Mouse (Mus musculus) c-Kit-positive CD71-negative TER-119-negative erythroid progenitor cells, embryonic 14.5 days (primary cell): ENCODE results near the gene Grik4.

ENCODE experiments used
- DNase-seq: peaks from one replicate; pipeline ENCODE4 v3.0.0-alpha.2; 2013; ENCODE audit warnings: low read depth

The Grik4 gene

GRCm38 (mm10) chr9:42672982-42673381 lies 271.3 kb downstream of the Grik4 start:
- no peak for DNase-seq

GRCm38 (mm10) chr9:42670619-42671018 lies 273.7 kb downstream of the Grik4 start:
- no peak for DNase-seq

- DNase-seq = no peak
Observed at GRCm38 (mm10) chr9:42661481-42661880, 282.8 kb downstream of the Grik4 start.

GRCm38 (mm10) chr9:42652756-42653155 lies 291.5 kb downstream of the Grik4 start:
- DNase-seq = peak; percentile 20

GRCm38 (mm10) chr9:42652309-42652708 lies 292.0 kb downstream of the Grik4 start:
- no peak for DNase-seq

- DNase-seq = no peak
Observed at GRCm38 (mm10) chr9:42649872-42650271, 294.4 kb downstream of the Grik4 start.

GRCm38 (mm10) chr9:42648051-42648450 lies 296.2 kb downstream of the Grik4 start:
- DNase-seq = no peak

GRCm38 (mm10) chr9:42647596-42647995 lies 296.7 kb downstream of the Grik4 start:
- no peak for DNase-seq

GRCm38 (mm10) chr9:42646821-42647220 lies 297.5 kb downstream of the Grik4 start:
- DNase-seq = no peak

GRCm38 (mm10) chr9:42645161-42645560 lies 299.1 kb downstream of the Grik4 start:
- DNase-seq = no peak

- no peak for DNase-seq
Observed at GRCm38 (mm10) chr9:42642821-42643220, 301.5 kb downstream of the Grik4 start.

GRCm38 (mm10) chr9:42641550-42642117 lies 302.7 kb downstream of the Grik4 start:
- no peak for DNase-seq

- no peak for DNase-seq
Observed at GRCm38 (mm10) chr9:42636446-42636845, 307.8 kb downstream of the Grik4 start.

- DNase-seq = no peak
Observed at GRCm38 (mm10) chr9:42631479-42631878, 312.8 kb downstream of the Grik4 start.

- no peak for DNase-seq
Observed at GRCm38 (mm10) chr9:42627634-42628033, 316.7 kb downstream of the Grik4 start.

GRCm38 (mm10) chr9:42627146-42627545 lies 317.1 kb downstream of the Grik4 start:
- no peak for DNase-seq

GRCm38 (mm10) chr9:42626226-42626775 lies 318.0 kb downstream of the Grik4 start:
- DNase-seq = no peak

GRCm38 (mm10) chr9:42614409-42614808 lies 329.9 kb downstream of the Grik4 start:
- no peak for DNase-seq

GRCm38 (mm10) chr9:42613827-42614226 lies 330.5 kb downstream of the Grik4 start:
- DNase-seq = no peak

GRCm38 (mm10) chr9:42612482-42612991 lies 331.8 kb downstream of the Grik4 start:
- DNase-seq = no peak

- no peak for DNase-seq
Observed at GRCm38 (mm10) chr9:42601445-42601844, 342.8 kb downstream of the Grik4 start.

- no peak for DNase-seq
Observed at GRCm38 (mm10) chr9:42597525-42597924, 346.8 kb downstream of the Grik4 start.

GRCm38 (mm10) chr9:42578511-42578910 lies 365.8 kb downstream of the Grik4 start:
- DNase-seq = no peak

- DNase-seq = no peak
Observed at GRCm38 (mm10) chr9:42578106-42578505, 366.2 kb downstream of the Grik4 start.
